Mouse (Mus musculus) mouse trophoblast stem cell (cell line): ENCODE data around the gene Tnf.

Source experiments
- in situ Hi-C, 2 experiments: fragments of 300-500 bp; cut with MseI, MboI; formaldehyde crosslinking; loops; 2 replicates in 1 of 2; 3 replicates in 1 of 2; pipeline ENCODE4 v1.15.1; 2025

The Tnf gene

GRCm38 (mm10) chr17:35156461-35157200 lies 45.2 kb downstream of the Tnf start:
- in situ Hi-C loops: no loop called here

- in situ Hi-C loops: no loop called here
Observed at GRCm38 (mm10) chr17:35155451-35155850, 46.4 kb downstream of the Tnf start.

GRCm38 (mm10) chr17:35154616-35155015 lies 47.2 kb downstream of the Tnf start:
- in situ Hi-C loops: no loop called here

DNA sequence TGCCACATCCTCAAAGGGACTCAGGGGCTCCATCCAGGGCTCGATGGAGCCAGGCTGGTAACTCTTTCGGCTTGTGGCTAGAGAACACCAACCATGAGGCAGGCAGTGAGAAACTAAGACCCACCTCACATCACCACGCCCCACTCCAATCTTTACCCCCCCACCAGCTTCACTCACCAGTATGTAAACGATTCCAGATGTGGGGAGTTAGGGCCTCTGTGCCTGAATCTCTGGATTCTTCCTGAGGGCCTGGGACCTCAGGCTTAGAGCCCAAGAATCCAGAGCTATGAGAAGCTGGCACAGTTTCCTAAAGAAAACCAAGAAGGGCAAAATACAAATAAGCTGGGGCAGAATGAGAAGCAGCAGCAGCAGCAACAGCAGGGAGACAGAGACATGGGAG lies 47.9 kb downstream of the Tnf start:
- in situ Hi-C loops: no loop called here

DNA sequence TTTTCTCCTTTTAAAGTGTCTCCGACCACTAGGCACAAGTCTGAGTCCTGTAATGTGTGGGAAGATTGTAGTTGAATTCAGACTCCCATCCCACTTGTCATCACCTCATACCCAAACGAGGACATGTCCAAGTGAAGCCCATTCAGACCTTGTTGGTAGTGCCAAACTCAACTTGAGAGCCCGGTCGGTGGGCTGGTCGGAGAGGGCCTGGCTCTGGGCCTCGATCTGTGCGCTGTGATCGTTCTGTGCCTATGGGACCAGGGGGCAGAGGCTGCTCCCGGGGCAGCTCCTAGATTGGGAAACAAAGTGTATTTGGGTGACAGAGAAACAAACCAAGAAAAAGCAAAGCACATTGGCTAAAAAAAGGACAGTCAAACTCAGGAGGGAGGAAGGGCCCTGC lies 48.7 kb downstream of the Tnf start:
- in situ Hi-C loops: no loop called here

GRCm38 (mm10) chr17:35152121-35152520 lies 49.7 kb downstream of the Tnf start:
- in situ Hi-C loops: no loop called here
